Mouse (Mus musculus) megakaryocyte-erythroid progenitor cell, adult 5-6 weeks (primary cell): ENCODE results near the gene Cdc42ep5. TPM values are rescaled to one million over a fixed set of nuclear protein-coding genes. Genes with fewer than 3 reads are reported as not detected.

ENCODE experiments used
- total RNA-seq, 2 experiments: library from RNA; stranded (forward) in 1 of 2; stranded (reverse) in 1 of 2; fragments of 200-1000, 215-1000 nt in 1 of 2; fragments of >200 nt in 1 of 2; fragmentation: Nextera tagmentation in 1 of 2; gene quantifications; 2 replicates each; pipeline ENCODE4 v1.2.3; 2014 to 2017

The Cdc42ep5 gene
- total RNA-seq, 2 experiments from 2014 or later, result not detected

Other genes starting within 250 kb of the Cdc42ep5 start
- gene Lilra6, start 249.4 kb downstream of the Cdc42ep5 start, total RNA-seq (2014; fragmentation: Nextera tagmentation), result 0.47 TPM in 1 of 2 replicates, not detected in the other
- not detected in 2 replicates for gene Lilra6, start 249.4 kb downstream of the Cdc42ep5 start, total RNA-seq (2017)
- gene Lair1, start 101.7 kb downstream of the Cdc42ep5 start, total RNA-seq (2014; fragmentation: Nextera tagmentation), result 10.6 and 13.4 TPM in 2 replicates
- 7.2 and 22.0 TPM in 2 replicates for gene Lair1, start 101.7 kb downstream of the Cdc42ep5 start, total RNA-seq (2017)
- gene Ttyh1, start 45.5 kb downstream of the Cdc42ep5 start, total RNA-seq (2014; fragmentation: Nextera tagmentation), result not detected in 2 replicates
- not detected in 2 replicates for gene Ttyh1, start 45.5 kb downstream of the Cdc42ep5 start, total RNA-seq (2017)
- gene Leng8, start 27.8 kb downstream of the Cdc42ep5 start, total RNA-seq (2014; fragmentation: Nextera tagmentation), result 102 and 142 TPM in 2 replicates
- 21.7 and 26.6 TPM in 2 replicates for gene Leng8, start 27.8 kb downstream of the Cdc42ep5 start, total RNA-seq (2017)
- 0.47 TPM in 1 of 2 replicates, not detected in the other for gene Leng9, start 14.5 kb downstream of the Cdc42ep5 start, total RNA-seq (2014; fragmentation: Nextera tagmentation)
- gene Leng9, start 14.5 kb downstream of the Cdc42ep5 start, total RNA-seq (2017), result 2.6 and 3.2 TPM in 2 replicates
- gene Lilra5, start 72.9 kb upstream of the Cdc42ep5 start, total RNA-seq (2014; fragmentation: Nextera tagmentation), result not detected in 2 replicates
- gene Lilra5, start 72.9 kb upstream of the Cdc42ep5 start, total RNA-seq (2017), result not detected in 2 replicates
- gene Ncr1, start 172.9 kb upstream of the Cdc42ep5 start, total RNA-seq (2014; fragmentation: Nextera tagmentation), result 6.5 TPM in 1 of 2 replicates, not detected in the other
- 1.6 and 30.8 TPM in 2 replicates for gene Ncr1, start 172.9 kb upstream of the Cdc42ep5 start, total RNA-seq (2017)
- gene Gp6, start 232.9 kb upstream of the Cdc42ep5 start, total RNA-seq (2014; fragmentation: Nextera tagmentation), result not detected in 2 replicates
- gene Gp6, start 232.9 kb upstream of the Cdc42ep5 start, total RNA-seq (2017), result 0.28 and 0.57 TPM in 2 replicates